Mouse (Mus musculus) heart, adult 2 months (tissue): ENCODE results near the gene Stx11.

Experiments used
- CTCF ChIP-seq: fragments of 200-600 bp; IDR thresholded peaks from 2 replicates; pipeline ENCODE4 v1.8.1; 2022; ENCODE audit warnings: antibody characterized with exemption, mild to moderate bottlenecking, moderate library complexity
- EP300 ChIP-seq: fragments of 200-500 bp; IDR thresholded peaks from 2 replicates; pipeline ENCODE4 v1.6.1; 2011; ENCODE audit warnings: low read depth, low read length, control low read depth; ENCODE audit not compliant: insufficient read depth
- POLR2A ChIP-seq: fragments of 200-500 bp; IDR thresholded peaks from 2 replicates; pipeline ENCODE4 v1.6.1; 2011; ENCODE audit warnings: mild to moderate bottlenecking, low read depth, low read length, control low read depth; ENCODE audit not compliant: insufficient read depth

- TF ChIP-seq CTCF (no peak), POLR2A (no peak), EP300 (no peak)
Observed at GRCm38 (mm10) chr10:12947606-12948005, 16.5 kb downstream of the Stx11 start.
